Mouse (Mus musculus): ENCODE data around the gene Mylip. TPM values are rescaled to one million over a fixed set of nuclear protein-coding genes. Genes with fewer than 3 reads are reported as not detected.
A peak's percentile ranks its signal among the peaks of the same experiment; 100 is the strongest.

The Mylip gene
- polyA plus RNA-seq (2012; rRNA removed) (29.6 and 34.1 TPM in 2 replicates), polyA plus RNA-seq (2014; fragmentation: Nextera tagmentation; extraction: Ambion mirVana) (10.9 and 16.5 TPM in 2 replicates)

DNA sequence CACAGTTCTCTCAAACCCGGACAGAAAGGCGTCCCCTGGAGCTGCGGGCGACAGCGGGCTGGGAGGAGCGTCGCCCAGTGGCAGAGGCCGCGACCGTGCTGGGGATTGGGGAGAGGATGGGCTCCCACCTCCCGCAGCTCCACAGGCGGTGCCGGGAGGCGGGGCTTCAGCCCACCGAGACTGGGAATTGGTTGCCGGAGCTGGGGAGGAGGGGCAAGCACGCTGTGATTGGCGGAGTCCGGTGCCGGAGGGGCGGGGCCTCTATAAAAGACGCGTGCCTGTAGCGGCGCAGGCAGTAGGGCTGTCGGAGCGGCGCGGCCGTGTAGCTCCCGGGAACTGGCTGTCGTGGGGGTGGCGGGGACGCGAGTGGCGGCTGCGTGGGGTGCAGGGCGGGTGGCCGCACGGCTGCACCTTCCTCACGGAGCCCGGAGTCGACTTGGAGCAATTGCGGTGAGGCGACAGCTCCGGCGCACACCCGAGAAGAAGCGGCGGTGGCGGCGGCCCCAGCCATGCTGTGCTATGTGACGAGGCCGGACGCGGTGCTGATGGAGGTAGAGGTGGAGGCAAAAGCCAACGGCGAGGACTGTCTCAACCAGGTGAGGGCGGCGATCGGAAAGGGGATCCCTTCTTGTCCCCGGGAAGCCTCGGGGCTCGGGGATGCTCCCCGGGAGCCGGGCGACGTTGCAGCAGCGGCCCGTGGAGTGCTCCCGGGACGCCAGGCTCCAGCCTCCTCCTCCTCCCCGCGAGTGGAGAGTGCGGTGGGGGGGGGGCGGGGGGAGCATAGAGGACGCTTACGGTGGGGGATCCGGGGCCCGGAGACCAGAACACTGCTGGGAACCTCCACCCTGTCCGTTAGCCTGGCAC, at the start of gene Mylip:
Gene Mylip (plus strand): TSS at position 295 of the 864 bp plus-strand sequence.
- peak within 1 kb of the TSS; percentile 87 for H3K4me3 ChIP-seq (replicated peaks; ENCODE audit: low read length)
- H3K9me3 ChIP-seq (ENCODE audit: control insufficient read depth, low read length) = no peaks in the 10 kb centered on the region
- peak within 1 kb of the TSS; percentile 85 for H3K4me2 ChIP-seq (replicated peaks; ENCODE audit: low read depth, low read length, severe bottlenecking)
- TF ChIP-seq POLR2A (IDR thresholded peaks at IDR 0.05; ENCODE audit: borderline replicate concordance, extremely low read depth, insufficient read depth, insufficient read length) = peak; percentile 99
- no peaks in the 10 kb centered on the region for H3K36me3 ChIP-seq (ENCODE audit: control insufficient read depth, insufficient read depth, low read length)
- H3K27ac ChIP-seq (replicated peaks; ENCODE audit: low read depth, low read length) = peak within 1 kb of the TSS; percentile 84
- WGBS = 0% methylated on average over 44 of the region's 81 CpGs
- peaks cover 32% of the 10 kb centered on the region for H3K4me1 ChIP-seq (ENCODE audit: control insufficient read depth, insufficient read depth, low read length)
- no peaks in the 10 kb centered on the region for H3K27me3 ChIP-seq (ENCODE audit: control insufficient read depth, insufficient read depth, low read length)
- peak; percentile 97 for DNase-seq (ENCODE audit: low spot score)
- peak within 1 kb of the TSS; percentile 84 for H3K9ac ChIP-seq (ENCODE audit: low read depth, low read length, severe bottlenecking)
- peak; percentile 95 for ATAC-seq (ENCODE audit: low FRiP score, low read depth)

- H3K4me1 ChIP-seq (ENCODE audit: control insufficient read depth, insufficient read depth, low read length) = peaks cover 10% of the 10 kb centered on the region; the same call in 1 of the 2 replicates
- ATAC-seq (ENCODE audit: low FRiP score, low read depth) (no peak), DNase-seq (ENCODE audit: low spot score) (no peak)
- no peak overlapping the region for H3K4me3 ChIP-seq (replicated peaks; ENCODE audit: low read length)
- no peak overlapping the region for H3K9ac ChIP-seq (ENCODE audit: low read depth, low read length, severe bottlenecking)
- no peak overlapping the region for H3K4me2 ChIP-seq (replicated peaks; ENCODE audit: low read depth, low read length, severe bottlenecking)
- H3K27me3 ChIP-seq (ENCODE audit: control insufficient read depth, insufficient read depth, low read length) = no peaks in the 10 kb centered on the region
- no peaks in the 10 kb centered on the region for H3K36me3 ChIP-seq (ENCODE audit: control insufficient read depth, insufficient read depth, low read length)
- no peak overlapping the region for H3K27ac ChIP-seq (replicated peaks; ENCODE audit: low read depth, low read length)
- H3K9me3 ChIP-seq (ENCODE audit: control insufficient read depth, low read length) = no peaks in the 10 kb centered on the region
- no peak for TF ChIP-seq POLR2A (IDR thresholded peaks at IDR 0.05; ENCODE audit: borderline replicate concordance, extremely low read depth, insufficient read depth, insufficient read length)
Measured at GRCm38 (mm10) chr13:45341991-45342390, 47.6 kb upstream of the Mylip start.

GRCm38 (mm10) chr13:45343541-45343940, 46.0 kb upstream of the Mylip start:
- H3K27ac ChIP-seq (replicated peaks; ENCODE audit: low read depth, low read length) = no peak overlapping the region
- H3K27me3 ChIP-seq (ENCODE audit: control insufficient read depth, insufficient read depth, low read length) = no peaks in the 10 kb centered on the region
- H3K4me2 ChIP-seq (replicated peaks; ENCODE audit: low read depth, low read length, severe bottlenecking) = no peak overlapping the region
- H3K4me3 ChIP-seq (replicated peaks; ENCODE audit: low read length) = no peak overlapping the region
- no peak overlapping the region for H3K9ac ChIP-seq (ENCODE audit: low read depth, low read length, severe bottlenecking)
- no peaks in the 10 kb centered on the region for H3K36me3 ChIP-seq (ENCODE audit: control insufficient read depth, insufficient read depth, low read length)
- ATAC-seq (ENCODE audit: low FRiP score, low read depth) (no peak), DNase-seq (ENCODE audit: low spot score) (no peak)
- H3K9me3 ChIP-seq (ENCODE audit: control insufficient read depth, low read length) = no peaks in the 10 kb centered on the region
- TF ChIP-seq POLR2A (IDR thresholded peaks at IDR 0.05; ENCODE audit: borderline replicate concordance, extremely low read depth, insufficient read depth, insufficient read length) = no peak
- H3K4me1 ChIP-seq (ENCODE audit: control insufficient read depth, insufficient read depth, low read length) = peaks cover 10% of the 10 kb centered on the region; the same call in 1 of the 2 replicates
- WGBS = 71% methylated on average over 6 of the region's 6 CpGs

DNA sequence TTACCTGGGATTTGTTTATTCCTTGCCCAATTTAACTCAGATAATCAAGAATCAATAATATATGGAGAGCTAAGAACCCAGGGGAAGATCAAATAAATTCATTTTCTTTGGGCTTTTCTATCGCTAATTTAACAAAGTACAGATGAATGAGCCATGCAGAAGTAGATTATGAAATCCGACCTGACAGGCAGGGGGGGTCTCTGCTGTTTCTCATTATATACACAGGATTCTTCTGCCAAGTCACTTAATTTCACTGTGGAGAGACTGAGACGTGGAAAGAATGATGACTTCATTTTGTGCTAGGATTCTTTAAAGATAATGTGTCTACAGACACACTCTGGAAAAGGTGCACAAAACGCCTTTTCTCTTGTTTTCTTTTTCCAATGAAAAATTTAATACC, 45.6 kb upstream of the Mylip start:
- DNase-seq (ENCODE audit: low spot score) (peak; percentile 31), ATAC-seq (ENCODE audit: low FRiP score, low read depth) (no peak)
- H3K4me1 ChIP-seq (ENCODE audit: control insufficient read depth, insufficient read depth, low read length) = peaks cover 10% of the 10 kb centered on the region; the same call in 1 of the 2 replicates
- no peak overlapping the region for H3K4me3 ChIP-seq (replicated peaks; ENCODE audit: low read length)
- no peaks in the 10 kb centered on the region for H3K27me3 ChIP-seq (ENCODE audit: control insufficient read depth, insufficient read depth, low read length)
- H3K9me3 ChIP-seq (ENCODE audit: control insufficient read depth, low read length) = no peaks in the 10 kb centered on the region
- no peak overlapping the region for H3K9ac ChIP-seq (ENCODE audit: low read depth, low read length, severe bottlenecking)
- TF ChIP-seq POLR2A (IDR thresholded peaks at IDR 0.05; ENCODE audit: borderline replicate concordance, extremely low read depth, insufficient read depth, insufficient read length) = no peak
- WGBS = 35% methylated on average over 4 of the region's 4 CpGs
- no peaks in the 10 kb centered on the region for H3K36me3 ChIP-seq (ENCODE audit: control insufficient read depth, insufficient read depth, low read length)
- H3K27ac ChIP-seq (replicated peaks; ENCODE audit: low read depth, low read length) = no peak overlapping the region
- H3K4me2 ChIP-seq (replicated peaks; ENCODE audit: low read depth, low read length, severe bottlenecking) = no peak overlapping the region

DNA sequence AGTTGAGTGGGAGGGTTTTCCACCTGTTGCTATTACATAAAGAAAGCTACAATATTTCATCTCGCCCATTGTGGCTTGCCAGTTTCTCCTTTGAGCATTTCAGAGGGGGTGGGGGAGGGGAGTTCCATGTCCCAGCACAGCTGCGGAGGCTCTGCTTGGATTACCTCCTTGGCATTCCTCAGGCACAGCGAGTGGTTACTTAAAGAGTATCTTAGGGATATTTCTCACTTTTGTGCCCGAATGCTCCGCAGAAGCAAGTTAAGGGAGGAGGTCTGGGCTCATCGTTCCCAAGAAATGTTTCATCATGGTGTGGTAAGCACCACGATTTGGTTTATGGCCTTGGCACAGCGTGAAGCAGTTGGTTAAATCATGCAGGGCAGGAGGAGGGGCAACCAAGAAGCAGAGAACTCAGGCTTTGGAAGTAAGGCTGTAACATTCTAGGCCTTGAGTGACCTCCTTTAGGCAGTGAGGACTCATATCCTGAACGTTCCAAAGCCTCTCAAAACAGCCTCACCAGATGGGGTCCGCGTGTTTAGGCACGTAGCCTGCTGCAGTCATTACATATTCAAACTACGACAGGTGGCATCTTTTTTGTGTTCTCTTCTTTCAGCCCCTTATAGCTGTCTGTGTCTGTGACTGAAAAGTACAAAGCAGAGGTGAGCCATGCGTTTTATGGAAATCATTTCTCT, 43.9 kb upstream of the Mylip start:
- Histone ChIP-seq H3K9me3 (ENCODE audit: control insufficient read depth, low read length) (no peaks in the 10 kb centered on the region), H3K4me3 (replicated peaks; ENCODE audit: low read length) (no peak overlapping the region), H3K4me2 (replicated peaks; ENCODE audit: low read depth, low read length, severe bottlenecking) (peak overlapping the region; percentile 35), H3K9ac (ENCODE audit: low read depth, low read length, severe bottlenecking) (no peak overlapping the region), H3K27me3 (ENCODE audit: control insufficient read depth, insufficient read depth, low read length) (no peaks in the 10 kb centered on the region), H3K36me3 (ENCODE audit: control insufficient read depth, insufficient read depth, low read length) (no peaks in the 10 kb centered on the region), H3K4me1 (ENCODE audit: control insufficient read depth, insufficient read depth, low read length) (peaks cover 12% of the 10 kb centered on the region; the same call in 1 of the 2 replicates), H3K27ac (replicated peaks; ENCODE audit: low read depth, low read length) (peak overlapping the region; percentile 6; the same call in 1 of the 2 replicates)
- TF ChIP-seq POLR2A (IDR thresholded peaks at IDR 0.05; ENCODE audit: borderline replicate concordance, extremely low read depth, insufficient read depth, insufficient read length) = no peak
- peak; percentile 58 for DNase-seq (ENCODE audit: low spot score)
- WGBS = 10% methylated on average over 14 of the region's 14 CpGs
- peak; percentile 68 for ATAC-seq (ENCODE audit: low FRiP score, low read depth)

Measured in limb, embryonic 14.5 days (tissue).